Mouse (Mus musculus) lung, postnatal 0 days (tissue): ENCODE data around the gene Aoc2.

ENCODE experiments used
- CTCF ChIP-seq: IDR thresholded peaks from 2 replicates; pipeline ENCODE4 v1.5.1; 2016; ENCODE audit warnings: antibody characterized with exemption, mild to moderate bottlenecking
- EP300 ChIP-seq: IDR thresholded peaks from 2 replicates; pipeline ENCODE4 v1.6.1; 2016; ENCODE audit warnings: antibody characterized with exemption, mild to moderate bottlenecking, control low read depth

- TF ChIP-seq CTCF: no peak
- TF ChIP-seq EP300: no peak
Measured at GRCm38 (mm10) chr11:101334516-101334915, 9.7 kb downstream of the Aoc2 start.
